Mouse (Mus musculus) lung, adult 2 months (tissue): ENCODE measurements around the gene Tmem45a.

Experiments used
- CTCF ChIP-seq: fragments of 200-500 bp; IDR thresholded peaks from 2 replicates; pipeline ENCODE4 v1.5.1; 2011; ENCODE audit warnings: mild to moderate bottlenecking, low read length, control low read depth; ENCODE audit not compliant: insufficient read depth
- POLR2A ChIP-seq: fragments of 200-500 bp; IDR thresholded peaks from 2 replicates; pipeline ENCODE4 v1.6.1; 2011; ENCODE audit warnings: low read depth, mild to moderate bottlenecking, control low read depth, low read length, borderline replicate concordance; ENCODE audit errors: extremely low read depth

- TF ChIP-seq POLR2A (no peak), CTCF (no peak)
Observed at GRCm38 (mm10) chr16:56794383-56795144, 91.4 kb downstream of the Tmem45a start.
